ENCODE assay signal across 14 mouse cellular contexts in the genomic region with DNA sequence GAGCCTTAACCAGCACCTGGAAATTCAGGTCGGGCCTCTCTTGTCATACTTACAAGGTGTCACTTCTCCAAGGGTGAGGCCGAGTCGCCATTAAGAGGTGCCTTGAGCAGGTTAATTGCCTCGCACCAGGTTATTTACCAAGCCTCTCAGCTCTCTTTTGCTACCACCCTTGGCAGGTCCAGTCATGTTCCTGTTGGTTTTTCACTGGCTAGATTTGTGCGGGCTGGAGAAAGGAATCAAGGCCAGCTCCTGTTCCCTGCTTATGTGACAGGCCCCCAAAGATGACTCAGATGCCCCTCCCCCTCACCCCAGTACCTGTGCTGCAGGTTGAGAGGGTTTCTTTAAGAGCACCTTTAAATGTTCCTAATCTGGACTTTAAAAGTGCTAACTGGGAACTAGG. TPM values are rescaled to one million over a fixed set of nuclear protein-coding genes. Genes with fewer than 3 reads are reported as not detected.
A peak's percentile ranks its signal among the peaks of the same experiment; 100 is the strongest.
DNase-seq lines count a peak whose midpoint lies in the region; ATAC-seq lines count a peak whose summit lies in the region.
"Had no signal": no experiment of that assay in that cellular context is flagged by ENCODE, and none has a peak within 500 bp of the region (broad histone marks: within the 10 kb centered on the region; RNA-seq: fewer than 3 reads in every experiment).

No protein-coding gene starts in this region.

- WGBS in lung, embryonic 15.5 days, result 53% methylated on average over 5 of the region's 5 CpGs
- 67% methylated on average over 5 of the region's 5 CpGs for WGBS in stomach, embryonic 15.5 days

- H3K4me1 ChIP-seq in lung, embryonic 15.5 days, result peaks cover 18% of the 10 kb centered on the region
- H3K4me1 ChIP-seq in stomach, embryonic 15.5 days, result peaks cover 3% of the 10 kb centered on the region; the same call in 1 of the 2 replicates
- H3K4me1 ChIP-seq: hindbrain, embryonic 15.5 days; midbrain, embryonic 12.5 days had no signal

- H3K36me3 ChIP-seq in lung, embryonic 15.5 days, result no peaks in the 10 kb centered on the region
- no peaks in the 10 kb centered on the region for H3K36me3 ChIP-seq in stomach, embryonic 15.5 days
- H3K36me3 ChIP-seq: G1E; hindbrain, embryonic 15.5 days; midbrain, embryonic 12.5 days had no signal

- no peak overlapping the region for H3K9ac ChIP-seq in lung, embryonic 15.5 days
- no peak overlapping the region for H3K9ac ChIP-seq in stomach, embryonic 15.5 days
- H3K9ac ChIP-seq: forebrain, postnatal 0 days; hindbrain, embryonic 15.5 days; midbrain, embryonic 12.5 days had no signal

- peak overlapping the region; percentile 67 for H3K27ac ChIP-seq in lung, embryonic 15.5 days
- H3K27ac ChIP-seq in stomach, embryonic 15.5 days, result peak overlapping the region; percentile 86
- H3K27ac ChIP-seq: gastrocnemius, adult 2 months; hindbrain, embryonic 15.5 days; layer of hippocampus, adult 2 months; left cerebral cortex, adult 2 months; midbrain, embryonic 12.5 days had no signal

- peak; percentile 59 to 66 for DNase-seq in urinary bladder, adult 18-20 months (ENCODE audit: low spot score in 2 of 2)
- DNase-seq in urinary bladder, postnatal 10 days (ENCODE audit: low spot score), result no peak
- DNase-seq in cerebellum, postnatal 14 days, result no peak
- no peak for DNase-seq in left cerebral cortex, adult 8-10 months (ENCODE audit: low spot score in 2 of 2)

- no peaks in the 10 kb centered on the region for H3K27me3 ChIP-seq in lung, embryonic 15.5 days
- no peaks in the 10 kb centered on the region for H3K27me3 ChIP-seq in stomach, embryonic 15.5 days (replicated peaks)
- H3K27me3 ChIP-seq: hindbrain, embryonic 15.5 days; midbrain, embryonic 12.5 days had no signal

- H3K4me2 ChIP-seq in lung, embryonic 15.5 days, result no peak overlapping the region
- peak overlapping the region; percentile 22; the same call in 1 of the 2 replicates for H3K4me2 ChIP-seq in stomach, embryonic 15.5 days
- H3K4me2 ChIP-seq: hindbrain, embryonic 15.5 days; midbrain, embryonic 12.5 days had no signal

- H3K4me3 ChIP-seq in lung, embryonic 15.5 days, result no peak overlapping the region
- no peak overlapping the region for H3K4me3 ChIP-seq in stomach, embryonic 15.5 days (replicated peaks)
- H3K4me3 ChIP-seq: gastrocnemius, adult 2 months; hindbrain, embryonic 15.5 days; layer of hippocampus, adult 2 months; left cerebral cortex, adult 2 months; midbrain, embryonic 12.5 days had no signal

- peak; percentile 65 for ATAC-seq in lung, embryonic 15.5 days (ENCODE audit: borderline replicate concordance, extremely low read depth, low FRiP score, low TSS enrichment)
- peak; percentile 47 for ATAC-seq in stomach, embryonic 15.5 days (ENCODE audit: insufficient read depth, low FRiP score, low read depth)
- ATAC-seq in megakaryocyte-erythroid progenitor cell, adult 5-6 weeks (replicated peaks; ENCODE audit: low FRiP score, low TSS enrichment, poor library complexity, severe bottlenecking), result no peak

- H3K9me3 ChIP-seq in lung, embryonic 15.5 days, result no peaks in the 10 kb centered on the region
- no peaks in the 10 kb centered on the region for H3K9me3 ChIP-seq in stomach, embryonic 15.5 days
- H3K9me3 ChIP-seq: G1E; hindbrain, embryonic 15.5 days; midbrain, embryonic 12.5 days had no signal

RNA-seq across cellular contexts. Expression of gene Tango6, which starts 36.1 kb away (rescaled TPM):
- polyA plus RNA-seq in lung, embryonic 15.5 days (2015; fragmentation: Nextera tagmentation; extraction: Ambion mirVana), result 11.4 and 12.1 TPM in 2 replicates
- polyA plus RNA-seq in stomach, embryonic 15.5 days (2015; fragmentation: Nextera tagmentation; extraction: Ambion mirVana), result 7.8 and 9.5 TPM in 2 replicates
- 1 to 10 TPM; 6.3 to 7.3 (median 7.0) TPM for total RNA-seq in left cerebral cortex, adult 8-10 months (2022)
- 7.6 and 14.2 TPM in 2 replicates for total RNA-seq in megakaryocyte-erythroid progenitor cell, adult 5-6 weeks (2014; fragmentation: Nextera tagmentation)
- total RNA-seq in megakaryocyte-erythroid progenitor cell, adult 5-6 weeks (2017), result 6.5 and 9.5 TPM in 2 replicates

RNA-seq across cellular contexts. Expression of gene Cdh1, which starts 43.6 kb away (rescaled TPM):
- 106 and 117 TPM in 2 replicates for polyA plus RNA-seq in lung, embryonic 15.5 days (2015; fragmentation: Nextera tagmentation; extraction: Ambion mirVana)
- polyA plus RNA-seq in stomach, embryonic 15.5 days (2015; fragmentation: Nextera tagmentation; extraction: Ambion mirVana), result 163 and 189 TPM in 2 replicates
- 1 to 10 TPM; 1.9 to 2.9 (median 2.3) TPM for total RNA-seq in left cerebral cortex, adult 8-10 months (2022)
- not detected in 2 replicates for total RNA-seq in megakaryocyte-erythroid progenitor cell, adult 5-6 weeks (2014; fragmentation: Nextera tagmentation)
- 0.61 TPM in 1 of 2 replicates, not detected in the other for total RNA-seq in megakaryocyte-erythroid progenitor cell, adult 5-6 weeks (2017)
- polyA plus RNA-seq: G1E had no signal

Comparison
In these comparisons a context has a peak if more than half of its experiments do, and no peak if none do; other contexts are left out.
1. DNase-seq: peak in urinary bladder, adult 18-20 months (2 of 2); none in urinary bladder, postnatal 10 days (single experiment), cerebellum, postnatal 14 days (0 of 2) and left cerebral cortex, adult 8-10 months (0 of 2).